Mouse (Mus musculus): ENCODE measurements around the gene Pgs1. TPM values are rescaled to one million over a fixed set of nuclear protein-coding genes. Genes with fewer than 3 reads are reported as not detected.

Pgs1 gene
- total RNA-seq, 1 experiment from 2014 or later: 32.9 TPM

DNA sequence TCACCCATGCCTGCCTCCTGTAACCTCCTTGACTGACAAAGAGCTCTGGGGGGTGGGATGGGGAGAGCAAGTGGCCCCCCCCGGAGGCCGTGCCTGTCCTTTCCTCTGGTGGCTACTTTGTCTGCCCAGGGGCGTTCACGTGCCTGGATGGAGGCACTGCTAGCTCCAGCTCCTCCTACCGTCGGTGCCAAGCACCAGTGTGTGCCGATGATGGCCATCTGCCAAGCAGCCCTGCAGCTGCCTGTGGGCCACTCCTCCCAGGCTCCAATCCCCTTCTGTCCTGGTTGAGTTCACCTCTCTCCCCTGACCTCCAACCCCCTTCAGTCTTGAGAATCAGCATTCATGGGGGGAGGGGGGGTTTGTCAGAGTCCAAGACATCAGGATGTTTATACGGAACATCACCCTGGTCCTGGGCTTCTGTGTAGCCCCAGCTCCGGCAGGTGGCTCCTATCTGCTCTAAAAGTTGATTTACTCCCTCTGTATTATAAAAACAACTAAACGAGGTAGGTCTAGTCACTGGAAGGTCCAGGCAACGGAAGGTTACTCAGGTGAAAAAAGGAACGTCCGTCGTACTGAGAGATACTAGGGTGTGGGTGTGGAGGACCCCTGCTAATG is 57.3 kb downstream of the Pgs1 start:
- DNase-seq: peak; percentile 81

DNA sequence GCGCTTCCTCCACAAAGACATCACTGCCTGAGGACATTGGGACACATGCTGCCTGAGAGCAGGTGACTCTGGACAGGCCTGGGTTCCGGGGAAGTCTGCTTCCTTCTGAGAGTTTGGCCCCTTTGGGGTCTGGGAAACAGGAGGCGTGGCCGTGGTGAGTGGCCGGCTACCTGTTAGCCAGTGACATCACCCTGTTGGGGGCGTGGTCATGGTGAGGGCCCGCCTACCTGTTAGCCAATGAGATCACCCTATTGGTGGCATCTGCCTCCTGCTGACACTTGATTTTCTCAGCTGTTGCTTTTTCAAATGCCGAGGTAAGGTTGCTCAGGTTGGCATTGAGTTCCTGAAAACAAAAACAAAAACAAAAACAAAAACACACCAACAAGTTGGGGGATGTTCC is 63.5 kb downstream of the Pgs1 start:
- peak; percentile 30 for DNase-seq

DNA sequence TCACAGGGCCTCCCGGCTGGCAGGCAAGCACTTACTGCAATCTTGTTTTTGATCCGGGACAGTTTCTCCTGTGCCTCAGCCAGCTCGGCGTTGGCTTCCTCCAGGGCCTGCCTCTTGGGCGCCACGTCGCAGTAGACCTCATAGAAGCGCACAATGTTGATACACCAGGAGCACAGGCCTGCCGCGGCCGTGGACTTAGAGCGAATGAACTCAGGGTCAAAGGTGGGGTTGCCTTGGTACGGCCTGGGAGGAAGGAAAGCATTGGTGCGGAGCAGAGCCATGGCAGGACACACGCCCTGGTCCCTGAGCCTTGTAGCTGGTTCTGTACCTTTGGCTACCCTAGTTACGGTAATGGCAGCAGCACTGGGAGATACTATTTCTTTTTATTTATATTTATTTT is 64.1 kb downstream of the Pgs1 start:
- peak; percentile 29 for DNase-seq

DNA sequence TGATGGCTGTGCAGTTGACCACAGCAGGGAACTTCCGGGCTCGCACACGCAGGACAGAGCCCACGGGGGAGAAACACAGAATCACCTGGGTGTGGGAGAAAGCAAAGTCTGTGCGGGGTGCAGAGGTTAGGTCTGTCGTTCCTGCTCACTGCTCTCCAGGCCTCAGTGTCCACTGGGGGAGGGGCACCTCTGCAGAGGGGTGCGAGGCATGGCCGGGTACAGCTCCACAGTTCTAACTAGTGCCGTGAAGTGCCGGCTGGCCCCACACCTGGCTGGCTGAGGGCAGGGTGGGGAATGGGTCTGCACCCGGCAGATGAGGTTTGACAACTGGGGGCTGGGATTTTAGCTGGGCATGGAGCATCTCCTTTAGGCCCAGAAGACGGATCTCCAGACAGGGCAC is 72.3 kb downstream of the Pgs1 start:
- no peak for DNase-seq

DNA sequence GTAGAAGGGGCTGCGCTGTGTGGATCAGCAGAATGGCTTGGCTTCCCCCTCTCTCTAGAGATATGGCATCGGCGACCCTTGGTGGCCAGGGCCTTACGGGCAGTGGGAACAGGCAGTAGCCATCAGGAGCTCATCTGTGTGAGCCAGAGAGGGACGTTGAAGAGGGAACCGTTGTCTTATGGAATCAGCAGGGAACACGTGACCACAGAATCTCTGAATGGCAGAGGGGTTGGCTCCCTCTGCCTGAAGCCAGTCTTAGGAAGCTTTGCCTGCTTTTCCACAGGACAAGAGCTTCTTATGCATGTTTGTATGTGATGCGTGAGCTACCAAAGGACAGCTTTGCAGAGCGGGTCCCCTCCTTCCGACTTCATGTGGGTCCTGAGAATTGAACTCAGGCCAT is 72.8 kb downstream of the Pgs1 start:
- no peak for DNase-seq

- no peak for DNase-seq
Measured at GRCm38 (mm10) chr11:118060038-118060437, 73.9 kb downstream of the Pgs1 start.

DNA sequence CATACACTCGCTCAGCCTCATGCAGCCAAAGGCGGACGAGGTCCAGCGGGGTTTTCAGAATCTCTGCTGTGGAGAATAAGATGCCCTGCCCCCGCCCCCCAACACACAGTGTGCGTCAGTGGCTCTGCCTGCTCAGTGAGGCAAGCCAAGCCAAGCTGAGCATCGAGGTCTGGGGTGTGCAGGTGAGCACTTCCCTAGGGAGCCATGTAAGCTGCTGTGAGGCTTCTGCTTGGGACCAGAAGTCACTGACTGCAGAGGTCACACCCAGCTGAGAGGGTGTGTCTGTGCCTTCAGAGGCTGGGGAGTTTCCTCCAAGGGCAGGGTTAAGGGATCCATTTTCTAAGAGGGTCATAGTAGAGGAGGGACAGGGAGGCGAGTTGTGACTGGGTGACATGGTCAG is 81.5 kb downstream of the Pgs1 start:
- no peak for DNase-seq

DNA sequence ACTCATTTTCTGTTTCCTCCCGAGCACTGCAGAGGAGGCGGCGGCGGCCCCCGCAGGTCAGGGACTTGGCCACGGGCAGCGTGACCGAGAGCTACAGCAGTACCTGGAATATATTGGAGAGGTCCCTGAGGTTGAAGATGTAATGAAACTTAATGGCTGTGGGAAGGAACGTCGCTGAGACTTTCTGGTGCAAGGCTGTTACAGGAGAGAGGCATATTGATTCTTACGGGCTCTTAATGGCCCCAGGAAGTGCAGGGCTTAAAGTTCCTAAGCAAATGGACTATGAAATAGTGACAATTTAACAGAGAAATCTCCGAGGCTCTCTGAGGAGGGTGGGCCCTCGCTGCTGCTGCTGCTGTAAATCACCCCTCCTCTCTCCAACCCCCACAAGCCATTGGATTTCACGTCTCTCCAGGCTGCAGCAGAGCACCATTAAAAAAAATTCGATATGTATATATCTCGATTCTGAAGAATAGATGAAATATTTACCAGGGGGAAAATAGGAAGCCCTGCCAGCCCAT is 82.8 kb downstream of the Pgs1 start:
- DNase-seq: no peak

GRCm38 (mm10) chr11:118071227-118071912 is 85.3 kb downstream of the Pgs1 start:
- no peak for DNase-seq

Small RNAs within 50 kb of the gene (microRNA-seq; reads per million reads assigned to microRNA genes)
- gene Mir6933: 0.43 to 1.1 reads per million in 2 experiments

Other genes with a start within 250 kb of the Pgs1 start
- gene Tmc8, start 204.2 kb upstream of the Pgs1 start, total RNA-seq (2021): 5.3 and 8.3 TPM in 2 replicates
- gene Tmc6, start 204.1 kb upstream of the Pgs1 start, total RNA-seq (2021): 35.1 and 35.7 TPM in 2 replicates
- gene 6030468B19Rik, start 188.6 kb upstream of the Pgs1 start, total RNA-seq (2021): 0.44 TPM in 1 of 2 replicates, not detected in the other
- gene Gm20708, start 176.6 kb upstream of the Pgs1 start, total RNA-seq (2021): 0.83 and 0.93 TPM in 2 replicates
- gene Syngr2, start 176.6 kb upstream of the Pgs1 start, total RNA-seq (2021): 62.6 and 73.8 TPM in 2 replicates
- gene Afmid, start 160.4 kb upstream of the Pgs1 start, total RNA-seq (2021): 7.5 and 16.4 TPM in 2 replicates
- gene Tk1, start 160.2 kb upstream of the Pgs1 start, total RNA-seq (2021): 29.1 and 34.8 TPM in 2 replicates
- 17.8 and 22.6 TPM in 2 replicates for gene Birc5, start 137.0 kb upstream of the Pgs1 start, total RNA-seq (2021)
- not detected in 2 replicates for gene Tmem235, start 125.5 kb upstream of the Pgs1 start, total RNA-seq (2021)
- gene Tha1, start 112.8 kb upstream of the Pgs1 start, total RNA-seq (2021): 11.5 and 12.3 TPM in 2 replicates
- gene Socs3, start 16.2 kb upstream of the Pgs1 start, total RNA-seq (2021): 4.8 and 6.5 TPM in 2 replicates
- gene Dnah17, start 144.3 kb downstream of the Pgs1 start, total RNA-seq (2021): 0.08 and 0.15 TPM in 2 replicates